Mouse (Mus musculus) heart, postnatal 0 days (tissue): ENCODE measurements at regions not wholly inside any gene's neighbourhood (a gene's known extent, or its start where the extent isn't known, plus 50 kb on each side); places are given as distances from the start of the nearest gene placed in this dataset.

Experiments used
- ATAC-seq: fragments of 200-750 bp; cut with Nextera tagmentation; 2 replicates; pipeline ENCODE4 v1.8.0; 2017; ENCODE audit warnings: low read depth, moderate number of reproducible peaks, moderate library complexity; ENCODE audit not compliant: insufficient read depth
- DNase-seq: peaks from one replicate; pipeline ENCODE4 v3.0.0-alpha.2; 2016; ENCODE audit warnings: low spot score
- H3K27ac ChIP-seq: fragments of 300-500 bp; sonication (generic); 2 replicates; pipeline ENCODE4 v1.5.1; 2014; ENCODE audit warnings: low read depth, mild to moderate bottlenecking
- H3K27me3 ChIP-seq: fragments of 300-500 bp; sonication (generic); 2 replicates; pipeline ENCODE4 v1.6.1; 2014; ENCODE audit warnings: low read length, mixed read lengths; ENCODE audit not compliant: control insufficient read depth, insufficient read depth
- H3K36me3 ChIP-seq: fragments of 300-500 bp; sonication (generic); replicated peaks from 2 replicates; pipeline ENCODE4 v1.6.1; 2014; ENCODE audit warnings: low read length, mixed read lengths; ENCODE audit not compliant: control insufficient read depth, insufficient read depth
- H3K4me1 ChIP-seq: fragments of 300-500 bp; sonication (generic); 2 replicates; pipeline ENCODE4 v1.6.1; 2014; ENCODE audit warnings: antibody characterized with exemption; ENCODE audit not compliant: control insufficient read depth, insufficient read depth
- H3K4me2 ChIP-seq: fragments of 300-500 bp; sonication (generic); 2 replicates; pipeline ENCODE4 v1.6.1; 2014; ENCODE audit warnings: low read depth, mild to moderate bottlenecking, low read length, moderate library complexity
- H3K4me3 ChIP-seq: fragments of 300-500 bp; sonication (generic); 2 replicates; pipeline ENCODE4 v1.5.1; 2014; ENCODE audit warnings: low read depth, low read length
- H3K9ac ChIP-seq: fragments of 300-500 bp; sonication (generic); replicated peaks from 2 replicates; pipeline ENCODE4 v1.6.1; 2014; ENCODE audit warnings: low read depth, low read length, mixed read lengths
- H3K9me3 ChIP-seq: fragments of 300-500 bp; sonication (generic); replicated peaks from 2 replicates; pipeline ENCODE4 v1.6.1; 2016; ENCODE audit warnings: low read length; ENCODE audit not compliant: control insufficient read depth
- CTCF ChIP-seq: IDR thresholded peaks from 2 replicates; pipeline ENCODE4 v1.5.1; 2016; ENCODE audit warnings: antibody characterized with exemption, control low read depth, low read depth
- EP300 ChIP-seq: IDR thresholded peaks from 2 replicates; pipeline ENCODE4 v1.6.1; 2016; ENCODE audit warnings: antibody characterized with exemption, low read depth
- WGBS: fragments of 180-500 bp; shearing (Covaris S2); extraction: QIAGEN DNeasy Blood & Tissue Kit; methylation state at CpG from one replicate; pipeline ENCODE4 v1.1.7; 2014; 5-methylcytosine and 5-hydroxymethylcytosine counted together

DNA sequence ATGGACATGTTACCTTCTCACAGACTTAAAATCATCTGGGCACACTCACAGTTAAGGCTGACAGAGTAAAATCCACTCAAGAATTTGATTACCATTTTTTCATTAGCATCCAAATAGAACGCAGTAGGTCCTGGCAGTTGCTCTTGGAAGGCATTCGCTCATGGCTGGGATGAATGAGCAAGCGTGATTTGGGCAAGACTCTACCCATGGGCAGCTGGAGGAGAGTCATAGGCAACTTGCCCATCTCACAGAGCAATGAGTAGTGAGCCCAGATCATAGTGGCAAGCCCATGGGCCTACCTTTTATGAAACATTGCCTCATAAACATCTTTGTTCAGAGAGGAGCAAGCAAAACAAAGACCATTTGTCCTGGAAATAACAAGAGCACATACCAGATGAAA, 345.9 kb upstream of the Sash1 start:
- TF ChIP-seq CTCF: no peak
- TF ChIP-seq EP300: no peak
- Histone ChIP-seq H3K4me3 (no peak overlapping the region), H3K9ac (no peak overlapping the region), H3K9me3 (no peaks in the 10 kb centered on the region), H3K4me2 (no peak overlapping the region), H3K36me3 (no peaks in the 10 kb centered on the region), H3K4me1 (no peaks in the 10 kb centered on the region), H3K27ac (no peak overlapping the region), H3K27me3 (no peaks in the 10 kb centered on the region)
- 86% methylated on average over 3 of the region's 3 CpGs for WGBS
- DNase-seq (no peak), ATAC-seq (no peak)

DNA sequence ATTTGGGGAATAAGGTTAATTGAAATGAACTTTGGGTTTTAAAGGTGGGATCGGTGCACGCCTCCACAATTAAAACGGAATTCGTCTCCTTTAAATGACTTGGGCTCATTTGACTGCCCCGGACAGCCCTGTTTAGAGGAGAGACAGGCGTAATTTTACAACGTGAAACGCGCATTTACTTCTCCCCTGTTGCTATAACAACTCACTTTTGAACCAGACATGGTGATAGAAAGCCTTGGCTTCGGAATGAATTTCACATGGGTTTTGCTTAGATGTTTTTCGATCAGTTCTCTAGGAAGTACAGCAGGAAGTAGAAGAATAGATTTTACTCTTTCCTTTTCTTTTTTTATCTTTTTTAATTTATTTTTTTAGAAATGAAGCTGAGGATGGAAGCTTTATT, 343.2 kb upstream of the Sash1 start:
- Histone ChIP-seq H3K27me3 (no peaks in the 10 kb centered on the region), H3K36me3 (no peaks in the 10 kb centered on the region), H3K27ac (no peak overlapping the region), H3K4me1 (no peaks in the 10 kb centered on the region), H3K4me3 (no peak overlapping the region), H3K9ac (no peak overlapping the region), H3K4me2 (no peak overlapping the region), H3K9me3 (no peaks in the 10 kb centered on the region)
- 90% methylated on average over 11 of the region's 11 CpGs for WGBS
- ATAC-seq (no peak), DNase-seq (no peak)
- TF ChIP-seq CTCF (no peak), EP300 (no peak)

GRCm38 (mm10) chr10:9227361-9227760, 341.5 kb upstream of the Sash1 start:
- DNase-seq: no peak

GRCm38 (mm10) chr10:9210646-9211045, 324.8 kb upstream of the Sash1 start:
- Histone ChIP-seq H3K4me2 (no peak overlapping the region), H3K9me3 (no peaks in the 10 kb centered on the region), H3K9ac (no peak overlapping the region), H3K36me3 (no peaks in the 10 kb centered on the region), H3K4me1 (0 out of 2 replicates have a peak, but pooled peaks cover 9% of the 10 kb centered on the region), H3K27me3 (no peaks in the 10 kb centered on the region), H3K4me3 (no peak overlapping the region), H3K27ac (peak overlapping the region; percentile 48)
- DNase-seq (no peak), ATAC-seq (no peak; the same call in 1 of the 2 replicates)
- 22% methylated on average over 2 of the region's 2 CpGs for WGBS
- TF ChIP-seq EP300 (no peak), CTCF (no peak)

More at GRCm38 (mm10) chr10:9227361-9227760, 341.5 kb upstream of the Sash1 start:
- Histone ChIP-seq H3K4me1 (no peaks in the 10 kb centered on the region), H3K9ac (no peak overlapping the region), H3K4me2 (no peak overlapping the region), H3K9me3 (no peaks in the 10 kb centered on the region), H3K36me3 (no peaks in the 10 kb centered on the region), H3K27me3 (no peaks in the 10 kb centered on the region), H3K4me3 (no peak overlapping the region), H3K27ac (no peak overlapping the region)
- TF ChIP-seq CTCF: no peak
- TF ChIP-seq EP300: no peak
- 23% methylated on average over 1 of the region's 1 CpGs for WGBS
- no peak for ATAC-seq

DNA sequence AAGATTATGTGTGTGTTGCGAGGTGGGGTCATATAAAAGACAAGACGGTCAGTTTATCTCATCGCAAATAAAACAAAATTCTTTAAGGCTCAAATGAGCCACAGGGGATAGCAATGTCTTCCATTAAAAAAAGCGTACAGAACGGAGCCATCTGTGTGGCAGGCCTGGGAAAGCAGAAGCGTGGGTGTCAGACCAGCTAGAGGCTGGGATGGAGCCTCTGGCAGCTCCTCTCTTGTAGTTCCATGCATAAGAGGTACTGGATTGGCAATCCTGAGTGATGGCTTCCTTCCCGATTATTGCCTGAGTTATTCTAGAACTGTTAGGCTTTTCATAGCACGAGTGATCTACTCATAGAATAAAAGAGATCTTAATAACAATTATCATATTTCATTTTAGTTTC, 318.2 kb upstream of the Sash1 start:
- Histone ChIP-seq H3K9me3 (no peaks in the 10 kb centered on the region), H3K27ac (no peak overlapping the region), H3K4me2 (no peak overlapping the region), H3K36me3 (no peaks in the 10 kb centered on the region), H3K9ac (no peak overlapping the region), H3K4me1 (no peaks in the 10 kb centered on the region), H3K4me3 (no peak overlapping the region), H3K27me3 (no peaks in the 10 kb centered on the region)
- DNase-seq: no peak
- WGBS: 78% methylated on average over 8 of the region's 8 CpGs
- no peak for TF ChIP-seq CTCF
- no peak for TF ChIP-seq EP300
- no peak for ATAC-seq

DNA sequence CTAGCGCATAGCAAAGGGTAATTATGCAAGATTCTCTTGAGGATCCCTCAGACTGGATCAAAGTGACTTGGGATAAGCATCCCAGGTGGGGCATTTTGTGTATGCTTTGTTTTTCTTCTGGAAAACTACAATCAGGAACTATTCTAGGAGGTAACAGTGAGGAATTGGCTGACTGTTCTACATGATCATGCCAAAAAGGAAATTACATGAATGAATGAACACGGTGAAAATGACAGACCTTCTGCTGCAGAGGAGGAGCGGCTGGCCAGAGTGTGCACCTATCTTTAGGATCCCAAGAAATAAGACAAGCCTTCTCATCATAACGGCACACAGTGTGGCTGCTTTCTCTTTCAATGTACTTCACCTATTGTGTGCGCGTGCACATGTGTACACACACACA, 317.5 kb upstream of the Sash1 start:
- Histone ChIP-seq H3K36me3 (no peaks in the 10 kb centered on the region), H3K4me1 (no peaks in the 10 kb centered on the region), H3K9me3 (no peaks in the 10 kb centered on the region), H3K4me2 (no peak overlapping the region), H3K27ac (no peak overlapping the region), H3K9ac (no peak overlapping the region), H3K27me3 (no peaks in the 10 kb centered on the region), H3K4me3 (no peak overlapping the region)
- 87% methylated on average over 6 of the region's 6 CpGs for WGBS
- no peak for TF ChIP-seq EP300
- TF ChIP-seq CTCF: no peak
- ATAC-seq (no peak), DNase-seq (no peak)
